Mouse (Mus musculus): ENCODE results near the gene Pkn1.

DNA sequence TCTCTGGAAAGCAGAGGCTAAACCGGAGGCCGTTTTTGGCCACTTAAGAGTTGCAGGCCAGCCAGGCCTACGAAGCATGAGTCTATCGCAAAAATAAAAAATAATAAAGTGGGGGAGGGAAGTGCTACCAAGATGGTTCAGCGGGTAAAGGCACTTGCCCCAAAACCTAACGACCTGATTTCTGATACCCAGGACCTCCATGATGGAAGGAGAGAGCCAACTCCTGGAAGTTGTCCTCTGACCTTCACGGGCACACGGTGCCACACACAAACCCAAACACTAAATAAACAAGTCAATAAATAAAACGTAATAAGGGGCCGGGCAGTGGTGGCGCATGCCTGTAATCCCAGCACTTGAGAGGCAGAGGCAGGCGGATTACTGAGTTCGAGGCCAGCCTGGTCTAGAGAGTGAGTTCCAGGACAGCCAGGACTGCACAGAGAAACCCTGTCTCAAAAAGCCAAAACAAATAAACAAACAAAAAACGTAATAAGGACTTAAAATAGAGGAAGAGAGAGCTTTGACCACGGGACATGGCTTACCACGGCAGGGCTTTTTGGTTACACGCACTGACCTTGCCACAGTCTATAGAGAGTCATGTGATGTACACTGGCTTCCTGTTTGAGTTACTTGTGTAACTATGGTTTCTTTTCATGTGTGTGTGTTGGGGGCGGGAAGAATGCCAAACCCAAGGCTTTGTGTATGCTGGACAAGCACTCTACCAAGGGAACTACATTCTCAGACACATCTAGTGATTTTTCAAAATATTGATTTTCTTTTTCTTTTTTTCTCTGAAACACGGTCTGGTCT is 43.1 kb upstream of the Pkn1 start:
- TF ChIP-seq POLR2A (IDR thresholded peaks at IDR 0.05; ENCODE audit: control insufficient read depth, low read depth, low read length) (no peak), CTCF (IDR thresholded peaks at IDR 0.05; ENCODE audit: control insufficient read depth, insufficient read depth, insufficient replicate concordance, low read depth, low read length) (no peak)

All from testis, adult 2 months (tissue).